Mouse (Mus musculus) ES-E14 (cell line): ENCODE measurements at regions not wholly inside any gene's neighbourhood (a gene's known extent, or its start where the extent isn't known, plus 50 kb on each side); places are given as distances from the start of the nearest gene placed in this dataset.

Experiments used
- DNase-seq: peaks from one replicate; pipeline ENCODE4 v3.0.0-alpha.2; 2013; ENCODE audit warnings: low read depth, low spot score
- H3K27ac ChIP-seq: 2 replicates; pipeline ENCODE4 v1.5.1; 2012; ENCODE audit warnings: low read depth, mild to moderate bottlenecking, low read length, moderate library complexity, mixed read lengths; ENCODE audit not compliant: poor library complexity, insufficient read depth, severe bottlenecking
- H3K36me3 ChIP-seq: 2 replicates; pipeline ENCODE4 v1.6.1; 2012; ENCODE audit warnings: mild to moderate bottlenecking, low read length, moderate library complexity, mixed read lengths; ENCODE audit not compliant: control insufficient read depth, poor library complexity, insufficient read depth, severe bottlenecking
- H3K4me1 ChIP-seq, 2 experiments: fragments of 150-350 bp in 1 of 2; sonication (generic) in 1 of 2; 2 replicates each; pipeline ENCODE4 v1.6.1; 2012; ENCODE audit warnings: low read length in 2 of 2, mild to moderate bottlenecking in 1 of 2, mixed read lengths in 1 of 2; ENCODE audit not compliant: control insufficient read depth in 2 of 2, insufficient read depth in 2 of 2, poor library complexity in 1 of 2
- H3K4me3 ChIP-seq, 2 experiments: fragments of 150-350 bp in 1 of 2; sonication (generic) in 1 of 2; 2 replicates each; pipeline ENCODE4 v1.5.1; 2012; ENCODE audit warnings: low read length in 2 of 2, low read depth in 1 of 2, mild to moderate bottlenecking in 1 of 2, mixed read lengths in 1 of 2; ENCODE audit not compliant: insufficient read depth in 1 of 2, poor library complexity in 1 of 2, severe bottlenecking in 1 of 2
- H3K9ac ChIP-seq: 2 replicates; pipeline ENCODE4 v1.6.1; 2012; ENCODE audit warnings: low read depth, mild to moderate bottlenecking, low read length, mixed read lengths; ENCODE audit not compliant: poor library complexity, insufficient read depth, severe bottlenecking
- H3K9me3 ChIP-seq: fragments of 150-350 bp; sonication (generic); 2 replicates; pipeline ENCODE4 v1.6.1; 2012; ENCODE audit warnings: low read depth, mild to moderate bottlenecking, low read length; ENCODE audit not compliant: control insufficient read depth, insufficient read depth
- CHD2 ChIP-seq: IDR thresholded peaks from 2 replicates; pipeline ENCODE4 v1.6.1; 2014; ENCODE audit warnings: mild to moderate bottlenecking, low read depth, low read length, inconsistent platforms
- HCFC1 ChIP-seq: IDR thresholded peaks from 2 replicates; pipeline ENCODE4 v1.6.1; 2012; ENCODE audit warnings: low read length, inconsistent platforms, borderline replicate concordance; ENCODE audit not compliant: insufficient read depth
- MAFK ChIP-seq: IDR thresholded peaks from 2 replicates; pipeline ENCODE4 v1.6.1; 2014; ENCODE audit warnings: mild to moderate bottlenecking, low read depth, low read length, inconsistent platforms; ENCODE audit not compliant: insufficient read depth
- ZC3H11A ChIP-seq: IDR thresholded peaks from 2 replicates; pipeline ENCODE4 v1.6.1; 2012; ENCODE audit warnings: low read depth, mild to moderate bottlenecking, inconsistent platforms, low read length, borderline replicate concordance
- ZNF384 ChIP-seq: IDR thresholded peaks from 2 replicates; pipeline ENCODE4 v1.6.1; 2012; ENCODE audit warnings: low read depth, low read length, inconsistent platforms
- in situ Hi-C, 2 experiments: fragments of 600-800 bp; cut with MboI; formaldehyde crosslinking; loops; one replicate each; pipeline ENCODE4 v1.15.1; 2025; ENCODE audit warnings: low sequenced_read_pairs in 2 of 2, inconsistent platforms in 1 of 2; ENCODE audit not compliant: unreplicated experiment in 2 of 2

DNA sequence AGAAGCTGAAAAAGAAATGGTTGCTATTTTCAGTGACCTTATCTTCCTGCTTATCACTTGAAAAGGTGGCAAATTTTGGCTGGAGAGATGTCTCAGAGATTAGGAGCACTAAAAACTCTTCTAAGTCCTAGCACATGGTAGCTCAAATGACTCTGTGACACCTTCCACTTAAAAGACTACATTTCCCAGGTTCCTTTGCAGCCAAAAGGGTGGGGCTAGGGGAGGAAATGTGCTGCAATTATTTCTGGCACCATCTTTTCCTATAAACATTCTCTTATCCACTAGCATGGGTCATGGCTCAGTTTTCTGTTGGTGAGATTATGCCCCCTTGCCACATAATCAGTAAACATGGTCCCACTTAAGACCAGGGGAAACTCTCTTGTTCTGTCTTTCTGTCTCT, 277.0 kb upstream of the Far2 start:
- DNase-seq: no peak

DNA sequence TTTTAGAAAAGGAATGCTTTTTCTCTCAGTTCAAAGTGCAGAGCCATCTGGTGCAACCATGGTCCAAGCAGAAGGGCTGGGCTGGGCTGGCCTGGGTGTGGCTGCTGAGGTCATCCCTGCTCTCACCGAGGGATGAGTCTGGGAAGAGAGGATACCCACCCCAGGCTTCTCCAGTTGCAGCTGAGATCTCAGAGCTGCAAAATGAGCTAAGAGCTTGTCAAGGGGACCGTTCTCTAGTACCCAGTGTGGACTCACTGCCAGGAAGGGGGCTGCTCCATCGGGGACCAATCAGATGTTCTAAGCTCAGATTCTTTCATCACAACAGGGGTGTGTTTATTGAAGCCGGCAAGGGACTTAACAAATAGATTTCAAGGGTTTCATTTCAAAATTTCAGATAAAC, 275.6 kb upstream of the Far2 start:
- H3K27ac ChIP-seq: no peak overlapping the region
- no peak for DNase-seq
- no peak overlapping the region for H3K4me3 ChIP-seq
- H3K9ac ChIP-seq: no peak overlapping the region
- no peaks in the 10 kb centered on the region for H3K9me3 ChIP-seq
- in situ Hi-C loops: no loop called here
- H3K36me3 ChIP-seq: no peaks in the 10 kb centered on the region
- peaks cover 0 to 5% of the 10 kb centered on the region in 2 experiments; a peak in 2 of 4 replicates for H3K4me1 ChIP-seq
- TF ChIP-seq ZC3H11A: no peak
- no peak for TF ChIP-seq HCFC1

More for the DNA sequence above, 277.0 kb upstream of the Far2 start:
- in situ Hi-C loops: no loop called here
- peaks cover 0 to 5% of the 10 kb centered on the region in 2 experiments; a peak in 2 of 4 replicates for H3K4me1 ChIP-seq
- no peak overlapping the region for H3K9ac ChIP-seq
- TF ChIP-seq HCFC1 (peak; percentile 82), MAFK (no peak)
- no peak overlapping the region for H3K4me3 ChIP-seq
- H3K36me3 ChIP-seq: no peaks in the 10 kb centered on the region
- H3K27ac ChIP-seq: no peak overlapping the region
- H3K9me3 ChIP-seq: no peaks in the 10 kb centered on the region

DNA sequence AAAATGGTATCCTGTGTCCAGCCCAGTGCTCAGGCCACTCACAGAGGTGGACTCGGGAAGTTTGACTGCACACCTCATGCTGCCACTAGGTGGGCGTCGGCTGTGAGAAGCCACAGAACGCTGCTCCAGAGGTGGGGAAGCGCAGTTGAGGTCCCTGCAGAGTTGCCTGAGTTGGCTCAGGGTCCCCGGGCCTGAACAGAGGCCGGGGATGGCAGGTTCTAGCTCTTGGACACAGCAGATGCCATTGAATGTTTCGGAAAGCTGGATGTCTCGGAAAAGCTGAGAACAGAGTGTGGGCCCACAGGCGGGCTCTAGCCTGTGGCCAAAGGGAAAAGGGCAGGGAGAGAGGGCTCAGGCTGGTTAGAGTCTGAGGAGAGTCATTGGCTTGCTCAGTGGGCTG, 273.2 kb upstream of the Far2 start:
- Histone ChIP-seq H3K4me3 (no peak overlapping the region), H3K9ac (no peak overlapping the region), H3K4me1 (peaks cover 0 to 5% of the 10 kb centered on the region in 2 experiments; a peak in 2 of 4 replicates), H3K36me3 (no peaks in the 10 kb centered on the region), H3K27ac (no peak overlapping the region), H3K9me3 (no peaks in the 10 kb centered on the region)
- no peak for DNase-seq
- in situ Hi-C loops: no loop called here
- TF ChIP-seq CHD2: no peak
- no peak for TF ChIP-seq ZC3H11A
- TF ChIP-seq MAFK: no peak
- TF ChIP-seq HCFC1: no peak
- no peak for TF ChIP-seq ZNF384

DNA sequence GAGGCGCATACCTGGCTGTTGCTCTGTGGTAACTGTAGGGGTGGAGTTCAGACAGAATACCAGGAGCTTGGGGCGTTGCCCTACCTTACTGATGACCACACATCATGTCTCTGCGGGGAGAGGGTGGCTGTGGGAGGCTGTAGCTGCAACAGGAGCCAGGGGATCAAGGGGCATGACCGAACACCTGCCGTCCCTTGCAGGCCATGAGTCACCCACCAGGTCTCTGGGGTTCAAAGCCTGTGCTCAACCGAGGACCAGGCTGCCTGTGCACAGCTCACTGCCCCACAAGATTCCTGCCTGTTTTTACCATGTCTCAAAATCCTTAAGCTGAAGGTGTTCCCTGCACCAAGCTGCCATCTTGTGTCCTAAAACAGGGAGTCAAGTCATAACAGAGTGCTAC, 272.4 kb upstream of the Far2 start:
- Histone ChIP-seq H3K4me1 (peaks cover 0 to 5% of the 10 kb centered on the region in 2 experiments; a peak in 2 of 4 replicates), H3K9me3 (no peaks in the 10 kb centered on the region), H3K4me3 (no peak overlapping the region), H3K27ac (no peak overlapping the region), H3K36me3 (no peaks in the 10 kb centered on the region), H3K9ac (no peak overlapping the region)
- TF ChIP-seq ZC3H11A (no peak), HCFC1 (no peak), MAFK (no peak), ZNF384 (no peak), CHD2 (no peak)
- in situ Hi-C loops: no loop called here
- DNase-seq: no peak

DNA sequence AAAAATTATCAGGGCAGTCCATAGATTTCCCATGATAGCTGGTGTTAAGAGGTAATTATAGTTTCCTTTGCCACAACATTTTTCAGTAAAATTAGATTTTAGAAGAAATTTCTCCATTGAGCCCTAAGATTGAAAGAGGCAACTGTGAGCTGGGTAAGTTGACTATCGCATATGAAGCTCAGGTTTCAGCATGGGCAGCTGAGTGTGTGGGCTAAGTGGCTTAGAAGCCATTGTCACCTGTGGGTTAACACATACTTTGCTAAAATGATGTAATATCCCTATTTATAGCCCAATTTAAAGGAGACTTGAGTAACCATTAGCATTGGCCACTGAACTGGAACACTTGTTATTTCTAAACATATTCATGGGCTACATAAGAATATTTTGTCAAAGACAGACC, 267.6 kb upstream of the Far2 start:
- TF ChIP-seq MAFK: no peak
- TF ChIP-seq ZC3H11A: no peak
- no peak for TF ChIP-seq ZNF384
- no peak for TF ChIP-seq CHD2
- TF ChIP-seq HCFC1: no peak
- in situ Hi-C loops: no loop called here
- Histone ChIP-seq H3K9me3 (no peaks in the 10 kb centered on the region), H3K27ac (no peak overlapping the region), H3K4me1 (peaks cover 0 to 2% of the 10 kb centered on the region in 2 experiments; a peak in 1 of 4 replicates), H3K9ac (no peak overlapping the region), H3K4me3 (no peak overlapping the region), H3K36me3 (no peaks in the 10 kb centered on the region)
- DNase-seq: no peak
